Mouse (Mus musculus): ENCODE data around the gene 2900011O08Rik. TPM values are rescaled to one million over a fixed set of nuclear protein-coding genes. Genes with fewer than 3 reads are reported as not detected.
"Not testable (repeated sequence)": the region's sequence is repeated elsewhere in the genome, so short reads cannot be mapped to it uniquely, and the experiment has no call there.

2900011O08Rik gene
- polyA plus RNA-seq, 1 experiment from 2014 or later: 2.1 TPM

DNA sequence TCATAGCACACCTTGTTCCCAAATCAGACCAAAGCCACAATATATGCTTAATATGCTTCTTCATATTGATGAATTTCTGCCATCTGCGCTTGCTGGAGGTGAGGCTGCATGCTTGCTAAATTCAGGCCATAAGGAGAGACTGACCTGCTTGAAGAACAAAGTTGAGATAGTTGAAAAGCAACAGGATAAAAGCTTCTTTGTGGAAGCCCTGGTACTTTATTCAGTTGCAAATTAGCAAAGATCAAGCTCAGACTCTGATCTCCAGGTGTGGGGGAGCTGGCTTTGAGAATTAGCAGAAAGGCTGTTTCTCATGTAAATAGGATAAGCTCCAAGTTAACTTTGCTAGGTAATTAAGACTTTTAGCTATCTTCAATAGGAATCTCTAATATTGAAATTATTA is 9.4 kb upstream of the 2900011O08Rik start:
- H3K9me3 ChIP-seq; ATAC-seq; H3K4me2 ChIP-seq (replicated peaks); H3K36me3 ChIP-seq; H3K4me3 ChIP-seq (replicated peaks); H3K4me1 ChIP-seq (replicated peaks); H3K27me3 ChIP-seq (replicated peaks); H3K27ac ChIP-seq; H3K9ac ChIP-seq: not testable (repeated sequence)
- 62% methylated on average over 1 of the region's 1 CpGs for WGBS

DNA sequence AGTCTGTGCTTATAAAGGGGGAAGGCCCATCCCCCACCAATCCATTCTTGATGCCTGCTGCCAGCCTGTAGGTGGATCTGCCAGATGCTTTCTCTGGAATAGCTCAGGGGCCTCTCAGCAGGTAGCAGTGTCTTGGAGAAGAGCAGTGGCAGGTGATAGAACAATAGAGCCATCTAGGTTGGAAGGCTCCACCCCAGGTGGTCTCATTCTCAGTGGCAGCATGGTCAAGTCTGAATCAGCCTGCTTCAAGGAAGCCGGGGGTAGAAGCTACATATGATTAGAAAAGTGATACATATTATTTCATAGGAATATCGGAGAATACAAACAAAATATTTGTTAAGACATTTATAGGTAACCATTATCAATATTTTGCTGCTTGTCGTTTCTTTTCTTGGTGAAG is 4.7 kb upstream of the 2900011O08Rik start:
- not testable (repeated sequence) for ATAC-seq; H3K4me1 ChIP-seq (replicated peaks); H3K27ac ChIP-seq; H3K9me3 ChIP-seq; H3K9ac ChIP-seq; H3K4me3 ChIP-seq (replicated peaks); H3K27me3 ChIP-seq (replicated peaks); H3K4me2 ChIP-seq (replicated peaks); H3K36me3 ChIP-seq
- 81% methylated on average over 3 of the region's 3 CpGs for WGBS

DNA sequence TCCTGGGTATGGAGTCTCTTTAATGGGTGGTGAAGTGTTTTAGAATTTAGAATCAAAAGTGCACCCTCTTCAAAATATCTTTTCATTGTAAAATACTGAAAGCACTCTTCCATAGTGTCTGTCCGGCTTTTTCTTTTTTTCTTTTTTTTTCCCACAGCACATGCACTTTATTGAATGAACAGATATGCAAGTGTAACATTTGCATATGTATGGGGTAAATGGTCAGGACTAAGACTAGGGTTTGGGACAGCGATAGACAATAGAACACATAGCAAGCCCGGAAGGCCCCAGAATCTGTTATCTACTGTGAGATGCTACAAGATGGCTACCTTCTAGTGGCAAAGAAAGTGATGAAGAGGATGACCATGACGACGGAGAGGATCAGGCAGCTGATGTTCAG is 3.2 kb upstream of the 2900011O08Rik start:
- no peak overlapping the region for H3K9ac ChIP-seq
- H3K9me3 ChIP-seq: no peaks in the 10 kb centered on the region
- 92% methylated on average over 5 of the region's 5 CpGs for WGBS
- ATAC-seq: no peak
- H3K4me1 ChIP-seq (replicated peaks): peaks cover 7% of the 10 kb centered on the region; the same call in 1 of the 2 replicates
- H3K4me2 ChIP-seq (replicated peaks): no peak overlapping the region
- no peak overlapping the region for H3K27ac ChIP-seq
- no peaks in the 10 kb centered on the region for H3K27me3 ChIP-seq (replicated peaks)
- no peak overlapping the region for H3K4me3 ChIP-seq (replicated peaks)
- no peaks in the 10 kb centered on the region for H3K36me3 ChIP-seq

DNA sequence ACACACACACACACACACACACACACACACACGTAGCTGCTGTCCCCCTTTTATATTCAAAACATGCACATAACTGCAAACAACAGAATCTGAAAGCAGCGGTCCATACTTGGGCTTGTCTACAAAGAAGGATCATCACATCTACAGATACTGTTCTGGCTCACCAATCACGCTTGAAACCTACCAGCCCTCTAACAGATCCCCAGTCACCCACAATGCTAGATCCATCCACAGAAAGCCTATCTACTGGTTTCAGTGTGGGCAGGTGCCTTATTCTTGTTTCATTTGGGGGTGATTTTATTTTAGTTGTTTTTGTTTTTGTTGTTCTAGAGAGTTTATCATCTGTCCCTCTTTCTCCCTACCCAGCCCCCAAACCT is 219 bp upstream of the 2900011O08Rik start:
- no peak; the same call in 1 of the 2 replicates for ATAC-seq
- H3K9me3 ChIP-seq: no peaks in the 10 kb centered on the region
- H3K4me3 ChIP-seq (replicated peaks): peak overlapping the region; percentile 39
- H3K9ac ChIP-seq: peak overlapping the region; percentile 33; the same call in 1 of the 2 replicates
- H3K27ac ChIP-seq: no peak overlapping the region
- no peaks in the 10 kb centered on the region for H3K27me3 ChIP-seq (replicated peaks)
- H3K36me3 ChIP-seq: no peaks in the 10 kb centered on the region
- 59% methylated on average over 3 of the region's 3 CpGs for WGBS
- peak overlapping the region; percentile 91 for H3K4me2 ChIP-seq (replicated peaks)
- H3K4me1 ChIP-seq (replicated peaks): peaks cover 7% of the 10 kb centered on the region; the same call in 1 of the 2 replicates

DNA sequence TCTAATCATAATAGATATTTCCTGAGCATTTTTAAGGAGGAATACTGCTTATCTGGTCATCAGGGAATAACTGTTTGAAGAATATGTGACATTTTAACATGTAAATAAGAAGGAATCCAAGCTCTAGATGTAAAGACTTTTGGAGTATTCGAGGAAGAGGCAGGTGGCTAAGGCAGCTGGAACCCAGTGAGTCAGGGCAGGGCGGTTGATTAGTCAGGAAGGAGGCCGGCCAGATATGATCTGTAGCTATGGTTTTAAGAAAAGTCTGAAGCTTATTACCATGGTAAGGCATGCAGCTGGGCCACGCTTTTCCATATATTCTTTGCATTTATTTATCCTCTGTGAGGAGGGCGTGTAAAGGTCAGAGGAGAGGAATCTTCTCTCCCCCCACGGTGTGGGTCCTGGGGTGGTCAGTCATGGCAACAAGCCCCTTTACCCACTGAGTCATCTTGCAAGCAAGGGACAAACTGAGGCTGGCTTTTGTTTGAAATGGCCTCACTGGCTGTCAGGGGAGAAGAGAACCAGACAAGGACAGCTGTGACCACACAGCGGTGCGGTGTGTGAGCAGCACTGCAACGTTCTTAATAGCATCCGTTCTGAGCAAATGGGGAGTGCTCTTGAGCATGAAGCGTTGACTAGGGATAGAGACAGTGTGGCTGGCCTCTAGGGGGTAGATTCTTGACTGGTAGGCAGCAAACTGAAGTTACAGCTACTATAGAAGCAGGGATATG is 6.3 kb downstream of the 2900011O08Rik start:
- 68% methylated on average over 11 of the region's 11 CpGs for WGBS
- ATAC-seq: no peak
- Histone ChIP-seq H3K4me2 (replicated peaks) (no peak overlapping the region), H3K27me3 (replicated peaks) (no peaks in the 10 kb centered on the region), H3K9ac (no peak overlapping the region), H3K27ac (no peak overlapping the region), H3K36me3 (no peaks in the 10 kb centered on the region), H3K9me3 (no peaks in the 10 kb centered on the region), H3K4me3 (replicated peaks) (no peak overlapping the region), H3K4me1 (replicated peaks) (no peaks in the 10 kb centered on the region)

DNA sequence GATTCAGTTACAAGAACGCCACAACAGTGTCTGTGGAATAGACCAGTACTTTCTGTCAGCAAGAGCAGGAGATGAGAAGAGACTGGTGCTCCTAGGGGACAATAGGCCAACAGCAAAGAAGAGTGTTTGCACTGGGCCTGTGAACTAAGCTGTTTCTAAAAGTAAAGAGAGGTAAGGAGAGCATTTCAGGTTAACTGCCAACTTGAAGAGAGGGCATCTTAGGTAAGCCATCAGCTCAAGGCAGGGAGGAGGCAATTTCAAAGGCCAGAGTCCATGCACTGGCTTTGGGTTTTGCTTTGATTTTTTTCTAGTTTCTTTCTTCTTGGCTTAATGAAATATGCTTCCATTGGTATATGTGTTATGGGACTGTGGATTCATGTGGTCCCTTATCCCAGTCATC is 7.7 kb downstream of the 2900011O08Rik start:
- H3K27me3 ChIP-seq (replicated peaks): no peaks in the 10 kb centered on the region
- H3K36me3 ChIP-seq: no peaks in the 10 kb centered on the region
- H3K27ac ChIP-seq: no peak overlapping the region
- H3K4me3 ChIP-seq (replicated peaks): no peak overlapping the region
- no peaks in the 10 kb centered on the region for H3K9me3 ChIP-seq
- 82% methylated on average over 1 of the region's 1 CpGs for WGBS
- H3K9ac ChIP-seq: no peak overlapping the region
- ATAC-seq: no peak
- H3K4me2 ChIP-seq (replicated peaks): no peak overlapping the region
- H3K4me1 ChIP-seq (replicated peaks): no peaks in the 10 kb centered on the region

DNA sequence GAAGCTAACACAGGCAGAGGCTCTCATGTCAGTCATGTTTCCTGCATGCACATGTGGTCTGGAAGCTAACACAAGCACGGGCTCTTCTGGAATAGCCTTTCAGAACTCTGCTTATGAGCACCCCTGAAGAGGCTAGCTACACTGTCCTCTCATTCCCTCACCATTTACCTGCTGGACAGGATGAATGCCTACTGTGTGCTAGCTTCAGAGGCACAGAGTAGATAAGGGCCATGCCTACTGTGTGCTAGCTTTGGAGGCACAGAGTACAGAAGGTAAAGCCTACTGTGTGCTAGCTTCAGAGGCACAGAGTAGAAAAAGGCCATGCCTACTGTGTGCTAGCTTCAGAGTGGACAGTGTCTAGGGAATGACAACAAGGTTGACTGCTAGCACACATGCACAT is 8.1 kb downstream of the 2900011O08Rik start:
- Histone ChIP-seq H3K36me3 (no peaks in the 10 kb centered on the region), H3K9ac (no peak overlapping the region), H3K4me3 (replicated peaks) (no peak overlapping the region), H3K27ac (no peak overlapping the region), H3K4me1 (replicated peaks) (no peaks in the 10 kb centered on the region), H3K4me2 (replicated peaks) (no peak overlapping the region), H3K27me3 (replicated peaks) (no peaks in the 10 kb centered on the region), H3K9me3 (no peaks in the 10 kb centered on the region)
- ATAC-seq: no peak
- 78% methylated on average over 1 of the region's 1 CpGs for WGBS

DNA sequence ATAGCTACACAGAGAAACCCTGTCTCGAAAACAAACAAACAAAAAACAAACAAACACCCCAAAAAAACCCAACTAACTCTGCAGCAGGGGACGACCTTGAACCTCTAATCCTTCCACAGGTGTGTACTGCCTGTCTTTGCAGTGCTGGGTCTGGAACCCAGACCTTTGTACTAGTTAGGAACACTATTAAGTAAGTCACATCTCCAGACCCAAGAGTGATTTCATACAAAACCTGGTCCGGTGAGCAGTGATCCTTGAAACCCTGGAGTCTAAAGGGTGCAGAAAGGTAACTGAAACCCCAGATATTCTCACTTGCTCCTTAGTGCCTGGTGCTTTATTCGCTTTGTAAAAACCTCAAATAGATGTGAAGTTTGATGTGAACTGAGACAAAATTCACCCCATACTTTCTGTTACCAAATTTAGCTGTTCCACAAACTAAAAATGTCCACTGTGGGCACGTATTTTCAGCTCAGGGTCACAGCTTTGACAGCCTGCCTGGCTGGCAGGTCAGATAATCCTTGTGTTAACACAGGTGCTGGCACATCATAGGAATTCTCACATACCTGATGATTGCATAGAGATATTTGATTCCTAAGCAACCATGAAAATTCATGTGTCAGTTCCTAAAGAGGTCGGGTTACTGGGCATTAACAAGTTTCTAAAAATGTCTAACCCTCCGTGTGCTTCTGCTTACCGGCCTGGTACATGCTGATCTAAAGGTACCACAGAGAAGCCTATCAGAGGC is 17.2 kb downstream of the 2900011O08Rik start:
- Histone ChIP-seq H3K27ac (no peak overlapping the region), H3K4me3 (replicated peaks) (no peak overlapping the region), H3K4me1 (replicated peaks) (no peaks in the 10 kb centered on the region), H3K9ac (no peak overlapping the region), H3K36me3 (no peaks in the 10 kb centered on the region), H3K9me3 (no peaks in the 10 kb centered on the region), H3K27me3 (replicated peaks) (no peaks in the 10 kb centered on the region), H3K4me2 (replicated peaks) (no peak overlapping the region)
- WGBS: 53% methylated on average over 8 of the region's 8 CpGs
- peak; percentile 64 for ATAC-seq

DNA sequence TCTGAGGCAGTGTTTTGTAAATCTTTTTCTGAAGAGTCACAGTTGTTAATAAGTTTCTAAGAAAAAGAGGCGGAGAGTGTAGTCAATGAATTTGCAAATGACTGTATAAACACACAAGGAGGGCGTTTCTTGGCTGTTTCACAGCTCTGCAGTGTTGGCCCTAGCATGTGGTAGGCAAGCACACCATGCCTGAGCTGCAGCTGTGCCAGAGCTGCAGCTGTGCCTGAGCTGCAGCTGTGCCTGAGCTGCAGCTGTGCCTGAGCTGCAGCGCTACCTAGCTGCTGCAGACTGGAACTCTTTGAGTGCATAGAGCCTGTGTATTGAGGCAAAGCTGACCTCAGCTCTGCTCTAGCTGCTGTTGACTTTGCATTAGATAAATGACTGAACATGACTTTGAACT is 17.8 kb downstream of the 2900011O08Rik start:
- 24% methylated on average over 3 of the region's 3 CpGs for WGBS
- ATAC-seq: peak; percentile 94
- no peaks in the 10 kb centered on the region for H3K4me1 ChIP-seq (replicated peaks)
- no peak overlapping the region for H3K4me3 ChIP-seq (replicated peaks)
- no peaks in the 10 kb centered on the region for H3K27me3 ChIP-seq (replicated peaks)
- H3K9me3 ChIP-seq: no peaks in the 10 kb centered on the region
- no peak overlapping the region for H3K4me2 ChIP-seq (replicated peaks)
- H3K27ac ChIP-seq: no peak overlapping the region
- no peaks in the 10 kb centered on the region for H3K36me3 ChIP-seq
- no peak overlapping the region for H3K9ac ChIP-seq

DNA sequence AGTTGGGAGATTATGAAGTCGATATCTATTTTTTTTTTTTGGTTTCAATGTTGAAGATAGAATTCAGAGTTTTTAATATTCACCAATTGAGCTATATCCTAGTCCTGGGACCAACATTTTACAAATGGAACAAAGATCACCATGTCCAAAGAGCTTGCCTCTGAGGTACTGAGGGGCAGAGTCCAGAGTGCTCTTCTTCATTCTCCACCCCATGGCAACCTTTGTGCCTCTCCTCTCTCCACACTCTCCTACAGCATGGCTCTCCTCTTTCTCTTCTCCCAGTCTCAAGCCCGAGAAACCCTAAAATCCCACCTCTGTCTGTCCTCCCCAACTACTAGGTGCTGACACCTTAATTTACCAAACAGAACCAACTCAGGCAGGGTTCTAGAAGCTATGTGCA is 18.3 kb downstream of the 2900011O08Rik start:
- Histone ChIP-seq H3K4me3 (replicated peaks) (no peak overlapping the region), H3K9ac (no peak overlapping the region), H3K4me1 (replicated peaks) (no peaks in the 10 kb centered on the region), H3K36me3 (no peaks in the 10 kb centered on the region), H3K27ac (no peak overlapping the region), H3K27me3 (replicated peaks) (no peaks in the 10 kb centered on the region), H3K4me2 (replicated peaks) (no peak overlapping the region), H3K9me3 (no peaks in the 10 kb centered on the region)
- ATAC-seq: peak; percentile 60; the same call in 1 of the 2 replicates
- WGBS: 82% methylated on average over 2 of the region's 2 CpGs

DNA sequence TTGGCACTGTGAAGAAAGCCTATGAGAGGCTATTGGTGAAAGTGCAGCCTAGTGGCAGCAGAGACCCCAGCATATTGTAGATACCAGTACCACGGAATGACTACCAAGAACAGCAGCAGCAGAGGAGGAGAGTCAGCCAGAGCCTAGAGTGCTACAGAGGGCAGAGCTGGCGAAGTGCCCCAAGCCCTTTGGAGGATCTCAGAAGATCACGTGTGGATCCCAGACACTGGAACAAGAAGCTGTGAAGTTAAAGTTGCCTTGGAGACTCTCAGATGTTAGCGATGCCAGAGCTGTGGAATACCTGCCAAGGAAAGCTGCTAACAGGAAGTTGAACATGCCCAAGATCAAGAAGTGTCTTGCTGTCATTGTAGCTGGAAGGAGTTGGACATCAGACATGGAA is 18.9 kb downstream of the 2900011O08Rik start:
- no peak overlapping the region for H3K4me3 ChIP-seq (replicated peaks)
- ATAC-seq: no peak

DNA sequence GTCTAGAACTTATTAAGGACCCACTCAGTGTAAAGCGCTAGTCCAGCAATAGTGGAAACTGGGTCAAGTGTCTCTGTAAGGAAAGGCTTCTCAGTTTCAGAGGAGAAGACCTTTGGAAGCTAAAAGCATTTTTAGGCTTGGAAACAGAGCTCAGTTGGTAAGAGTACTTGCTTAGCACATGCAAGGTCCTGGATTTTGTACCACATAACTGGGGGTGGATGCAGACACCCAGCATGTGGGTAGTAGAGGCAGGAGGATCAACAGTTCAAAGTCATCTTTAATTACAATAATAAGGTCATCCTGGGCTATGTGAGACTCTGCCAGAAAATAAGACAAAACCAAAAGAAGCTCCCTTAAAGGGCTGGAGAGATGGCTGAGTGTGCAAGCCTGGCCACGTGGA is 21.7 kb downstream of the 2900011O08Rik start:
- Histone ChIP-seq H3K9ac (no peak overlapping the region), H3K4me3 (replicated peaks) (no peak overlapping the region), H3K4me2 (replicated peaks) (no peak overlapping the region), H3K27ac (no peak overlapping the region), H3K9me3 (no peaks in the 10 kb centered on the region), H3K36me3 (no peaks in the 10 kb centered on the region), H3K27me3 (replicated peaks) (no peaks in the 10 kb centered on the region), H3K4me1 (replicated peaks) (no peaks in the 10 kb centered on the region)
- 70% methylated on average over 2 of the region's 2 CpGs for WGBS
- no peak for ATAC-seq

More for the DNA sequence above, 18.9 kb downstream of the 2900011O08Rik start:
- Histone ChIP-seq H3K4me2 (replicated peaks) (no peak overlapping the region), H3K27ac (no peak overlapping the region), H3K9ac (no peak overlapping the region), H3K9me3 (no peaks in the 10 kb centered on the region), H3K4me1 (replicated peaks) (no peaks in the 10 kb centered on the region), H3K36me3 (no peaks in the 10 kb centered on the region), H3K27me3 (replicated peaks) (no peaks in the 10 kb centered on the region)
- 81% methylated on average over 4 of the region's 4 CpGs for WGBS

DNA sequence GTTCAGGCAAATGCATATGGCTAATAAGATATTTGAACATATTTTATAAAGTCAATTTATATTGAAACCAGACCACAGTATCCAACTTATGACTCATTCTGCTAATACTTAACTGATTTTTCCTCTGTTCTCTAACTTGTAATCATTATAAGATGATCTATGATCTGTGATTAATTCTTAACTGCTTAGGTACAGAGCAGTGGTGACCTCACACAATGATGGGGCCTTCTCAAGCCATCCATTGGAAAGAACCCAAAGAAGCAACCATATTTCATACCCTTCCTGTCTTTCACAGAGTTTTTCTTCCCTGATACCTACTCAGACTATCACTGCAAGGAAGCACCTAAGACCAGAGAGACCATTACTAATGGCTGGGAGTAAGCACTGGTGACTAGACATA is 22.3 kb downstream of the 2900011O08Rik start:
- ATAC-seq: no peak
- no peaks in the 10 kb centered on the region for H3K36me3 ChIP-seq
- no peak overlapping the region for H3K9ac ChIP-seq
- H3K27me3 ChIP-seq (replicated peaks): no peaks in the 10 kb centered on the region
- H3K4me2 ChIP-seq (replicated peaks): no peak overlapping the region
- no peak overlapping the region for H3K27ac ChIP-seq
- no peak overlapping the region for H3K4me3 ChIP-seq (replicated peaks)
- H3K9me3 ChIP-seq: no peaks in the 10 kb centered on the region
- no peaks in the 10 kb centered on the region for H3K4me1 ChIP-seq (replicated peaks)

Data from intestine, embryonic 15.5 days (tissue).